Mouse (Mus musculus): ENCODE data around the gene Slc35c2. TPM values are rescaled to one million over a fixed set of nuclear protein-coding genes. Genes with fewer than 3 reads are reported as not detected.

The Slc35c2 gene
- polyA plus RNA-seq, 1 experiment from 2014 or later = 65.6 TPM

DNA sequence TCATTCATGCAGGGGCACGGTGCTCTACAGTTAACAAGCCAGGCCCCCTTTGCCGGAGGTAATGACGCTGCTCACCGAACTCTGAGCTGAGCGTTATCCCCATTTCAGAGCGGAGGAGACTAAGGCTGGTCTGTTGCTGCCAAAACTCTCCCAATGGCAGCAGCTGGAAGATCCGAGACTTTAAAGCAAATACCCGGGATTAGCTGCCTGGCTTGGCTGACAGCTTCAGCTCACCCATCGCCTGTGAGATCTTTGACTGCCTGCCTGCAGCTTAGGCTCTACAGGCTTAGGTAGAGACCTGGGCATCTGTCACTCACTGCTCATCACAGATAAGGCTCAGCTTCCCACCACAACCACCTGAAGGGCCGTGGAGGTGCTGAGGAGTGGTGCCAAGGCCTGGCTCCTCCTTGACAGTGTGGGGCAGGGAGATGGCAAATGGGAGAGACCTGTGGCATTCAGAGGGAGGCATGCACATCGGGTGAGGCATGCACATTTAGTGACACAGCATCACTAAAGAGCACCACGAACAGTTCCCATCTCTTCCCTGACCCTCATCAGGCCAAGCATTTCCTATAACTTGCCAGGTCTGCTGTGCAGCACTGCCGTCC is 23.3 kb upstream of the Slc35c2 start:
- no peak overlapping the region; the same call in 1 of the 2 replicates for H3K27ac ChIP-seq (replicated peaks)
- H3K27me3 ChIP-seq (replicated peaks) = 0 out of 2 replicates have a peak, but pooled peaks cover 6% of the 10 kb centered on the region
- 50% methylated on average over 13 of the region's 13 CpGs for WGBS
- peaks cover 22% of the 10 kb centered on the region for H3K4me1 ChIP-seq
- no peak for ATAC-seq (ENCODE audit: low FRiP score)
- no peak overlapping the region for H3K9ac ChIP-seq (replicated peaks)
- H3K4me2 ChIP-seq = no peak overlapping the region
- no peaks in the 10 kb centered on the region for H3K9me3 ChIP-seq (replicated peaks)
- H3K4me3 ChIP-seq (replicated peaks) = no peak overlapping the region
- H3K36me3 ChIP-seq = peaks cover 68% of the 10 kb centered on the region

DNA sequence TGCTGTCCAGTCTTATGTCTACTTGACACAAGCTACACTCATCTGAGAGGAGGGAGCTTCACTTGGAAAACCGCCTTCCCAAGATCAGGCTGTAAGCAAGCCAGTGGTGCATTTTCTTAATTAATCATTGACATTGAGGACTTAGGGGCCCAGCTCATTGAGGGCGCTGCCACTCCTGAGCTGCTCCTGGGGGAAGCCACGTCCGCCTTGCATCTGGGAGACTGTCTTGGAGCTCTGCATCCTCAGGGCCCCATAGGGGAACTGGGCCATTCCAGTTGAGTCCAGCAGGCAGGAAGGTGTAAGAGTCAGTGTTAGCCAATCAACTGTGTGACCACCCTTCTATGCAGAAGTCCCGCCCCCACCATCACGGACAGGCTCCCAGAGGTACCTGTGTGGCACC is 20.1 kb upstream of the Slc35c2 start:
- 0 out of 2 replicates have a peak, but pooled peaks cover 2% of the 10 kb centered on the region for H3K27me3 ChIP-seq (replicated peaks)

DNA sequence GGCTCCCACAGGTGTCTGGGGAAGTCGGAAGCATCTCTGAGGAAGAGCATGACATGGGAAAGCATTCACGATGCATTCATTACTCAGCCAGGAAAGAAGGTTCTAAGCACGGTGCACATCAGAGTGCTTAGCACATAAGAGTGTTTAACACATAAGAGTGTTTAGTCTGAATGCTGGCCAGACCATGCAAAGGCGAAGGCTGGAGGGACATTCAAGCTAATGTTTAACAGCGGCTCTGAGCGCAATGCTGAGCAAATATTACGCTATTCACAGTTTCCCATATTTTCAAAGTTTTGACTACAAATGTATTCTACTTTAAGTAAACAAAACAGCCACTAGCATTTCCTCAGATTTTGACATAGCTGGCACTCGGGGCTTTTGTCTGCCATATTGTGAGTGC is 17.8 kb upstream of the Slc35c2 start:
- Histone ChIP-seq H3K4me2 (no peak overlapping the region), H3K27me3 (replicated peaks) (no peaks in the 10 kb centered on the region), H3K9me3 (replicated peaks) (no peaks in the 10 kb centered on the region), H3K27ac (replicated peaks) (no peak overlapping the region), H3K4me1 (peaks cover 13% of the 10 kb centered on the region), H3K4me3 (replicated peaks) (no peak overlapping the region), H3K36me3 (peaks cover 74% of the 10 kb centered on the region), H3K9ac (replicated peaks) (no peak overlapping the region)
- WGBS = 94% methylated on average over 8 of the region's 8 CpGs
- ATAC-seq (ENCODE audit: low FRiP score) = no peak

More for the DNA sequence above, 20.1 kb upstream of the Slc35c2 start:
- no peak overlapping the region for H3K4me2 ChIP-seq
- H3K4me3 ChIP-seq (replicated peaks) = no peak overlapping the region
- ATAC-seq (ENCODE audit: low FRiP score) = no peak
- H3K27ac ChIP-seq (replicated peaks) = no peak overlapping the region
- 91% methylated on average over 6 of the region's 6 CpGs for WGBS
- no peaks in the 10 kb centered on the region for H3K9me3 ChIP-seq (replicated peaks)
- no peak overlapping the region for H3K9ac ChIP-seq (replicated peaks)
- peaks cover 68% of the 10 kb centered on the region for H3K36me3 ChIP-seq
- H3K4me1 ChIP-seq = peaks cover 19% of the 10 kb centered on the region

DNA sequence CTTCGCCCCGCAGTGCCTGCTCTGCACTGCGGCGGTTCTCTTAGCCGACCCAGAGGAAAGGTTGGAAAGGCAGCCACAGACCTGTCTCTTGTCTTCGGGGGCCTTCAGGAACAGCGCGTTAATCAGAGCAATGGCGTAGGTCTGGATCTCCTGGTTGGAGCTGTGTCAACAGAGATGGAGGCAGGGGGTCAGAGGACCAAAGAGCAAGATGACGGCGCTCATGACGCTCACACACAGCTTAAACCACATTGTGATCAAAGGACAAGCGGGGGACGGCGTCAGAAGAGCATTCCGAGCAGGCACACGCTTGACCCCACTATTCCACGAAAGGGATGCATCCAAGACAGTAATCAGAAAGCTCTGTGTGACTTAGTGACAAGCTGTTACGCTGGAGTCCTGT is 17.1 kb upstream of the Slc35c2 start:
- H3K36me3 ChIP-seq = peaks cover 76% of the 10 kb centered on the region
- 92% methylated on average over 19 of the region's 19 CpGs for WGBS
- no peak overlapping the region for H3K9ac ChIP-seq (replicated peaks)

DNA sequence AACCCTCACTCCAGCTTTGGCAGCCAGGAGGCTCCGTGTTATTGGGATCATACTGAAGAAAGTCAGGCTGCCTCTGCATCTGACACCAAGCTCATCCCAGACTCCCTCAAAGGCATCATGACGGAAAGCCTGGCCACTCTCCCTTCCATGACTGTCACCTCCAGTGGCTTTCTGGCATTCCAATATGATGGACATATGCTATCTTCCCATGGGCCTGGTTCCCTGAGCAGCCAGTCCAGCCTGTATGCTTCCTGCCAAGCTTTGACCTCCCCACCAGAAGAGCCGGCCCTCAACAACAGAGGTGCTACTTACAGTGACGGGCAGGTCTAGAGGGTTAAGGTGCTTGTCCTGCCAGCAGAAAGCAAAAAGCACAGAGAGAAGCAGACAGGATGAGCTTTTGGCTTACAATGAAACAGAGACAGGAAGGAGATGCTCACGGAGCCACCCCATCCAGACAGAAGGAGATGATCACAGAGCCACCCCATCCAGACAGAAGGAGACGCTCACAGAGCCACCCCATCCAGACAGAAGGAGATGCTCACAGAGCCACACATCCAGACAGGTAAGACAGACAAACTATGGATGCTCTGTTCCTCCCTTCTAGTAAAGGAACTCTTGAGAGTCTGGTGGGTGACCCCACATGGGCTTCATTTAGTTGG is 15.8 kb upstream of the Slc35c2 start:
- WGBS = 94% methylated on average over 6 of the region's 6 CpGs
- Histone ChIP-seq H3K4me1 (0 out of 2 replicates have a peak, but pooled peaks cover 5% of the 10 kb centered on the region), H3K4me3 (replicated peaks) (no peak overlapping the region), H3K9ac (replicated peaks) (no peak overlapping the region), H3K27ac (replicated peaks) (no peak overlapping the region), H3K27me3 (replicated peaks) (no peaks in the 10 kb centered on the region), H3K4me2 (no peak overlapping the region), H3K36me3 (peaks cover 74% of the 10 kb centered on the region), H3K9me3 (replicated peaks) (no peaks in the 10 kb centered on the region)
- ATAC-seq (ENCODE audit: low FRiP score) = no peak

More for the DNA sequence above, 17.1 kb upstream of the Slc35c2 start:
- Histone ChIP-seq H3K27ac (replicated peaks) (no peak overlapping the region), H3K4me1 (peaks cover 7% of the 10 kb centered on the region; the same call in 1 of the 2 replicates), H3K4me2 (no peak overlapping the region), H3K27me3 (replicated peaks) (no peaks in the 10 kb centered on the region), H3K4me3 (replicated peaks) (no peak overlapping the region), H3K9me3 (replicated peaks) (no peaks in the 10 kb centered on the region)
- ATAC-seq (ENCODE audit: low FRiP score) = no peak

DNA sequence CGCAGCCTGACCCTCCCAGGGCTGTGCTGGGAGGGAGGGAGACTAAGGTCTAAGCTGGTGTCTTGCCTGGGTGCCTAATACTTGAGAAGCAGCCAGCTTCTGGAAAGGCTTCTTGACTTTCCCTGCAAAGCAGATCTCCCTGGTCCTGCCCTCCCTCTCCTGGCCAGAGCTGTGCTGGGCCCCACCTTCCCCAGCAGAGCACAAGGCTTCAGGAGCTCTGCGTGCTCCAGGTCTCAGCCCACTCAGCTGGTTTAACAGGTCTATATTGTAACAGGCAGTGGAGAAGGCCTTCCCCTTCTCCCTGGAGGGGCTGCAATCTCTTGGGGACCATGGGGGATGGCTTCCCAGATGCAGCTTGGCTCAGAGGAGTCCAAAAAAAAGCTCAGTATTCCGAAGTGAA is 13.7 kb upstream of the Slc35c2 start:
- H3K36me3 ChIP-seq = peaks cover 75% of the 10 kb centered on the region
- no peak for ATAC-seq (ENCODE audit: low FRiP score)
- H3K4me3 ChIP-seq (replicated peaks) = no peak overlapping the region
- 72% methylated on average over 3 of the region's 3 CpGs for WGBS
- no peaks in the 10 kb centered on the region for H3K27me3 ChIP-seq (replicated peaks)
- 0 out of 2 replicates have a peak, but pooled peaks cover 5% of the 10 kb centered on the region for H3K4me1 ChIP-seq
- no peaks in the 10 kb centered on the region for H3K9me3 ChIP-seq (replicated peaks)
- no peak overlapping the region for H3K4me2 ChIP-seq
- no peak overlapping the region for H3K9ac ChIP-seq (replicated peaks)
- H3K27ac ChIP-seq (replicated peaks) = no peak overlapping the region

DNA sequence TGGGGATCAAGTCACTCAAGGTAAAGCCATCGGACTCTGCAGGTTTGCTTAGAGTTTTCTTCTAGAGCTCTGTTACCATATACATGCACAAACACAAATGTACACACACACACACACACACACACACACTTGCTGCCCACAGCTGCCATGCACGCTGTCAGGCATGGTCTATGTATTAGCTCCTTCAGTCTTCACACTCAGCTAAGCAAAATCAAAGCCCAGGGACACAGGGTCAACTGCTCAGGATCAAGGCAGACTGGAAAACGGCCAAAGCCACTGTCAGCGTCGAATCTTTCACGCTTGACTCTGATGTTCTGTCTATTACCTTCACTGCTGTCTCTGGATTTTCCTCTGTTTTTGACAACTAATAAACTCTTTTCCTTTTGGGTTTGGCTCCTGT is 13.2 kb upstream of the Slc35c2 start:
- no peak overlapping the region for H3K4me3 ChIP-seq (replicated peaks)
- WGBS = 72% methylated on average over 6 of the region's 6 CpGs
- 0 out of 2 replicates have a peak, but pooled peaks cover 5% of the 10 kb centered on the region for H3K4me1 ChIP-seq
- no peak for ATAC-seq (ENCODE audit: low FRiP score)
- H3K36me3 ChIP-seq = peaks cover 79% of the 10 kb centered on the region
- H3K27ac ChIP-seq (replicated peaks) = 0 out of 2 replicates have a peak overlapping the region, but pooled peaks have one; percentile 9
- H3K4me2 ChIP-seq = no peak overlapping the region
- no peak overlapping the region for H3K9ac ChIP-seq (replicated peaks)
- H3K27me3 ChIP-seq (replicated peaks) = no peaks in the 10 kb centered on the region
- no peaks in the 10 kb centered on the region for H3K9me3 ChIP-seq (replicated peaks)

DNA sequence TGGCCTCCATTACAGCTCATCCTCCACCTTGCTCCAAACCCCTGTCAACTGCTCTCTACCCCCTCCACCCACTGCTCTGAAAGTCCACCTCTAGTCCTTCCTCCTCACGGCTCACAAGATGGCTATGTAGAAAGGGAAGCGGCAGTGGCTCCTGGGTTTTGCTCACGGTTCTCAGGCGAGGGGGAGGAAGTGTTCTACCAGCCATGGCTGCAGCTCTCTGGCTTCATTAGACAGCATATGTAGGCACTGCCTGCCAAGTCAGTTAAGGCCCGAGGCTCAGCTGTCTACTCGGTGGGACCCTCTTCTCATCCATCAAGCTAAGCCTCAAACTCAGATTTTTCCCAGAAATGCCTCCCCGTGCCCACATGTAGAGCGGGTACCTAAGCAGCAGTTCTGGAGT is 12.8 kb upstream of the Slc35c2 start:
- no peaks in the 10 kb centered on the region for H3K27me3 ChIP-seq (replicated peaks)
- no peak overlapping the region for H3K4me2 ChIP-seq
- 73% methylated on average over 8 of the region's 8 CpGs for WGBS
- H3K27ac ChIP-seq (replicated peaks) = peak overlapping the region; percentile 56; the same call in 1 of the 2 replicates
- no peak overlapping the region for H3K4me3 ChIP-seq (replicated peaks)
- no peak for ATAC-seq (ENCODE audit: low FRiP score)
- no peak overlapping the region for H3K9ac ChIP-seq (replicated peaks)
- peaks cover 83% of the 10 kb centered on the region for H3K36me3 ChIP-seq
- no peaks in the 10 kb centered on the region for H3K9me3 ChIP-seq (replicated peaks)
- H3K4me1 ChIP-seq = 0 out of 2 replicates have a peak, but pooled peaks cover 5% of the 10 kb centered on the region

DNA sequence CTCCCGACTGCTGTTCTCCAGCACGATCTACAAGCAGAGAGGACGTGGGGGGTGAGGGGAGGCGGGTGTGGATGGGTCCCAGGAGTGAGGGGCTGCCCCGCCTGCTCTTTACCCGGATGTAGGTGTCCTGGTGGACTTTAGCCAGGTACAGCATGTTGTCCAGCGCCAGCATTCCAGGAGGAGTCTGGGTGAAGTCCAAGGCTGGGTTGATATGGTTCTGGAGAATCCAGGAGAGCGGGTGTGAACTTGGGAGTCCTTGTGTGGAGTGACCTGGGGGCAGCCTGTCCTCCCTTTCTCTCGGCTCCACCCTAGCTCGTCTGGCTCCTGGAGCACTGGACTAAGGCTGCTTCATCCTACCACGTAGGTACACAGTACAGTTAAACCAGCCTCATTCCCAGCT is 9.8 kb upstream of the Slc35c2 start:
- Histone ChIP-seq H3K9me3 (replicated peaks) (no peaks in the 10 kb centered on the region), H3K4me2 (no peak overlapping the region), H3K4me1 (0 out of 2 replicates have a peak, but pooled peaks cover 5% of the 10 kb centered on the region), H3K36me3 (peaks cover 82% of the 10 kb centered on the region), H3K27me3 (replicated peaks) (no peaks in the 10 kb centered on the region), H3K27ac (replicated peaks) (no peak overlapping the region), H3K9ac (replicated peaks) (no peak overlapping the region), H3K4me3 (replicated peaks) (no peak overlapping the region)
- ATAC-seq (ENCODE audit: low FRiP score) = no peak
- 92% methylated on average over 11 of the region's 11 CpGs for WGBS

DNA sequence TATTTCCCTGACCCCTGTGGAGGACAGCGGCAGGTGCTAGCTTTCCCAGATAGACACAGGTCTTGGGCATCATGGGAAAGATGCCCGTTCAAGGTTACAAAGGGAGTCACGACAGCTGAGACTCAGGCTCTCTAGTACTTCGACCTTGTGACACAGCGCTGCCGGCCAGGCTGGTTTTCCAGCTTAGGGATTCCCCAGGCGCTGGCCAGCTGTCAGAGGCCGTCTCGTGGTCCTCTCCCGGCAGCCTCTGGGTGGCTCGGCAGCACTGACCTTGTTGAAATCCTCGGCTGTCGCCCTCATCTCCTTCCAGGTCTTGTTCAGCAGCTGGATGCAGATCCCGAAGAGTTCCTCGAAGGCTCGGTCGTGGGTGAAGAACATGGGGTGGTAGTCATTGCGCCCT is 8.9 kb upstream of the Slc35c2 start:
- Histone ChIP-seq H3K4me2 (no peak overlapping the region), H3K4me3 (replicated peaks) (no peak overlapping the region), H3K27me3 (replicated peaks) (no peaks in the 10 kb centered on the region), H3K4me1 (0 out of 2 replicates have a peak, but pooled peaks cover 4% of the 10 kb centered on the region), H3K9me3 (replicated peaks) (no peaks in the 10 kb centered on the region), H3K36me3 (peaks cover 81% of the 10 kb centered on the region), H3K27ac (replicated peaks) (no peak overlapping the region), H3K9ac (replicated peaks) (no peak overlapping the region)
- 91% methylated on average over 18 of the region's 18 CpGs for WGBS
- ATAC-seq (ENCODE audit: low FRiP score) = no peak

DNA sequence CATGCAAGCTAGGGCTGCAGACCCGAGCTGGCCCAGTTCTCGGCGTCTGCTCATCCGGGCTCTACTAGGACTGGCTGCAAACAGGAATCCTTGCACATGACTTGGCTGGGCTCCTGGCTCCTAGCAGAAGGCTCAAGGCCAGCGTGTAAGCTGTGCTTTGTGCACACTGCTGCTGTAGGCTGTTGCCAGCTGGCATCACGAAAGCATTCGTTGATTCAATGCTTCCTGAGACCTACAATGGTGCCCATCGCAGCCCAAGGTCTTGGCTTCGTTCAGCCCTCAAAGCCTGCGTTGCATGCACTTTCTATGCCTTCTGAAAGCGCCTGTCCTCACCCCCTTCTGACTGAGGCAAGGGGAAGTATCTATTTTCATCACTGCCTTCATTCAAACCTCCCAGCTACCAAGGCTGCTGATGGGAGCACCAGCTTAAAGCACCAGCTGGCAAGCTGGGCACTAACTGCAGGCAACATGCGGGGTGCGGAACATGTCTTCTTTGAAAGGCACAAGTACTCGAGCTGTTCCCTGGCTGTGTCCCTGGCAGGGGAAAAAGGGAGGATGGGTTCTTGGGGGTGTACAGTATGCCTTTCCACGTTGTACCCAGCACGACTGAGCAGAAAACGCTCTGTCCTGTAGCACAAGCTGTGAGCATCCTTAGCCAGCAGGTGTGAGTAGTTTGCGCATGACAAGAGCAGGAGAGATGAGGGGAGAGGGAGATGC is 804 bp upstream of the Slc35c2 start:
- Histone ChIP-seq H3K9me3 (replicated peaks) (no peaks in the 10 kb centered on the region), H3K4me1 (peaks cover 37% of the 10 kb centered on the region), H3K4me2 (peak overlapping the region; percentile 88), H3K27ac (replicated peaks) (peak overlapping the region; percentile 92), H3K27me3 (replicated peaks) (no peaks in the 10 kb centered on the region), H3K4me3 (replicated peaks) (peak overlapping the region; percentile 94), H3K36me3 (peaks cover 35% of the 10 kb centered on the region), H3K9ac (replicated peaks) (peak overlapping the region; percentile 71)
- 55% methylated on average over 18 of the region's 18 CpGs for WGBS
- ATAC-seq (ENCODE audit: low FRiP score) = peak; percentile 85

Measured in neural tube, embryonic 15.5 days (tissue).